Mouse (Mus musculus): ENCODE results near the gene Zfp866. TPM values are rescaled to one million over a fixed set of nuclear protein-coding genes. Genes with fewer than 3 reads are reported as not detected.

Gene Zfp866
- polyA plus RNA-seq, 1 experiment: 41.1 TPM

DNA sequence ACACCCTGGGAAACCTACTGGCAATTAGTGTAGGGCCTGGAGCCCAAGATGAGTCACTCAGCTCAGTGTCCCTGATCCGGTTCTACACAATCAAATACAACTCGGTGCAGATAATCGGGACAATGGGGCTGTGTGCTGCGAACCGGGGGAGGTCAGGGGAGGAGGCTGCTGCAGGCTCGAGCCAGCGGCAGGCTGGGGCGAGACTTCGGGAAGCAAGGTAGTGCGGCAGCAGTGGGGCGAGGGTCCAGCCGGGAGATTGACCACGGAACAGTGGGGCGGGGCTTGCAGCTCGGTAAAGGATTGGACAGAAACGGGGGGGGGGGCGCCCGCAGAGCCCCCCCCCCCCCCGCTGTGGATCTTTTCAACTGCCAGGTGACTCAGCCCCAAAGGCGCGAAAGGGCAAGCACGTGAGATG, 31.0 kb upstream of the Zfp866 start:
- Histone ChIP-seq H3K9ac (ENCODE audit: low read depth, poor library complexity, severe bottlenecking) (peak overlapping the region; percentile 67), H3K4me3 (ENCODE audit: low read depth, low read length) (peak overlapping the region; percentile 59), H3K9me3 (replicated peaks; ENCODE audit: control insufficient read depth, insufficient read depth, low read length, poor library complexity, severe bottlenecking) (no peaks in the 10 kb centered on the region), H3K4me1 (ENCODE audit: control insufficient read depth, insufficient read depth, low read length) (no peaks in the 10 kb centered on the region), H3K27me3 (ENCODE audit: control insufficient read depth, insufficient read depth, low read length, poor library complexity, severe bottlenecking) (no peaks in the 10 kb centered on the region), H3K27ac (ENCODE audit: insufficient read depth, low read length) (peak overlapping the region; percentile 51), H3K36me3 (ENCODE audit: control insufficient read depth, insufficient read depth, low read length, poor library complexity, severe bottlenecking) (no peaks in the 10 kb centered on the region)
- TF ChIP-seq CTCF (IDR thresholded peaks at IDR 0.05; ENCODE audit: low read depth, low read length): no peak
- TF ChIP-seq POLR2A (IDR thresholded peaks at IDR 0.05; ENCODE audit: insufficient read depth, low read length): peak; percentile 27

DNA sequence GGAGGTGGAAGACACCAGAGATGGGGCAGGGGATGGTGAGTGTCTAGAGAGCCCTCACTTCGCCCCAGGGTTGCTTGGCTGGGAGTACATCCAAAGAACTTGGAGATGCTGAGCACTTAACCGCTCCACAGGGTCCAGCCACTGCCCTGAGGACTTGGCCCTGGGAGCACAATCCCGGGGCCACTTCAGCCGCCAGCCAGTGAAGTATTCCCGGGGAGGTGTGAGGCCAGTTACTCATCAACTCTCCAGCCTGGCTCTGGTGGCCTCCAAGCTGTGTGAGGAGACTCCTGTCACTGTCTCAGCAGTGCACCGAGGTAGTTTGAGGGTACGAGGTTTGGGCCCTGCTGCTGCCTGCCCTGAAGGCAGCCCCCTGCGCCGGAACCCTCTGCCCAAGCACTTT, 29.5 kb upstream of the Zfp866 start:
- no peak for TF ChIP-seq CTCF (IDR thresholded peaks at IDR 0.05; ENCODE audit: low read depth, low read length)
- TF ChIP-seq POLR2A (IDR thresholded peaks at IDR 0.05; ENCODE audit: insufficient read depth, low read length): no peak
- TF ChIP-seq EP300 (IDR thresholded peaks at IDR 0.05; ENCODE audit: insufficient read depth, low read depth, low read length): no peak
- Histone ChIP-seq H3K4me1 (ENCODE audit: control insufficient read depth, insufficient read depth, low read length) (peaks cover 3% of the 10 kb centered on the region), H3K36me3 (ENCODE audit: control insufficient read depth, insufficient read depth, low read length, poor library complexity, severe bottlenecking) (no peaks in the 10 kb centered on the region), H3K4me3 (ENCODE audit: low read depth, low read length) (no peak overlapping the region), H3K9me3 (replicated peaks; ENCODE audit: control insufficient read depth, insufficient read depth, low read length, poor library complexity, severe bottlenecking) (no peaks in the 10 kb centered on the region), H3K27ac (ENCODE audit: insufficient read depth, low read length) (no peak overlapping the region), H3K27me3 (ENCODE audit: control insufficient read depth, insufficient read depth, low read length, poor library complexity, severe bottlenecking) (no peaks in the 10 kb centered on the region), H3K9ac (ENCODE audit: low read depth, poor library complexity, severe bottlenecking) (no peak overlapping the region)

DNA sequence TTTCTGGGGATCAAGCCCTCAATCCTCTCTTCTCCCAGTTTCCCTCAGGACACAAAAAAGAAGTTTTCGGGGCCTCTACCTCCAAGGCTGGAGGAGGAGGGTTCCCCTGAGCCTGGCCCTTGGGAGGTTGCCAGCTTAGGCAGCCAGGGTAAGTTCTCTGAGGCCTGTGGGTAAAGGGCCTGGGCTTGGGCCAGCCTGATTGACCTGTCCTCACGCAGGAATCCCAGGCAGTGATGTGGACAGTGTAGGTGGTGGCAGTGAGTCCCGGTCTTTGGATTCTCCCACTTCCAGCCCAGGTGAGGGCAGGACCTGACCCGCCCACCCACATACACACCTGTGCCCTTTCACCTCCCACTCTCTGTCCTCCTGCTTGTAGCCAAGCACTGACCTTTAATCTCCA, 24.4 kb upstream of the Zfp866 start:
- Histone ChIP-seq H3K9me3 (replicated peaks; ENCODE audit: control insufficient read depth, insufficient read depth, low read length, poor library complexity, severe bottlenecking) (no peaks in the 10 kb centered on the region), H3K4me3 (ENCODE audit: low read depth, low read length) (no peak overlapping the region), H3K9ac (ENCODE audit: low read depth, poor library complexity, severe bottlenecking) (no peak overlapping the region), H3K27ac (ENCODE audit: insufficient read depth, low read length) (no peak overlapping the region), H3K4me1 (ENCODE audit: control insufficient read depth, insufficient read depth, low read length) (peaks cover 3% of the 10 kb centered on the region), H3K36me3 (ENCODE audit: control insufficient read depth, insufficient read depth, low read length, poor library complexity, severe bottlenecking) (no peaks in the 10 kb centered on the region), H3K27me3 (ENCODE audit: control insufficient read depth, insufficient read depth, low read length, poor library complexity, severe bottlenecking) (no peaks in the 10 kb centered on the region)
- TF ChIP-seq CTCF (IDR thresholded peaks at IDR 0.05; ENCODE audit: low read depth, low read length): no peak

DNA sequence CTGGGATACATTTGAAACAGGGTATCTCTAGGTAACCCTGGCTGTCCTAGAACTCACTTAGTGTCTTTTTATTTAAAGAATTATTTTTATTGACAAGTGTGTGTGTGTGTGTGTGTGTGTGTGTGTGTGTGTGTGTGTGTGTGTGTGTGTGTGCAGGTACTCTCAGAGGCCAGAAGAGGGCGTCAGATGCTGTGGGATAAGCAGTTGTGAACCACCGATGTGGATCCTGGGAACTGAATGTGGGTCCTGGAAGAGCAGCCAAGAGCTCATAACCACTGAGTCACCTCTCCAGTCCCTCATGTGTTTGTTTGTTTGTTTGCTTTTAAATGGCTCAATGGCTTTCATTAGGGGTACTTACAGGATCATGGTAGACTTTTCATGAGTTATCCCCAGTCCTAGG, 23.9 kb upstream of the Zfp866 start:
- TF ChIP-seq CTCF (IDR thresholded peaks at IDR 0.05; ENCODE audit: low read depth, low read length): no peak
- no peak for TF ChIP-seq POLR2A (IDR thresholded peaks at IDR 0.05; ENCODE audit: insufficient read depth, low read length)
- no peak for TF ChIP-seq EP300 (IDR thresholded peaks at IDR 0.05; ENCODE audit: insufficient read depth, low read depth, low read length)
- Histone ChIP-seq H3K36me3 (ENCODE audit: control insufficient read depth, insufficient read depth, low read length, poor library complexity, severe bottlenecking) (no peaks in the 10 kb centered on the region), H3K27me3 (ENCODE audit: control insufficient read depth, insufficient read depth, low read length, poor library complexity, severe bottlenecking) (no peaks in the 10 kb centered on the region), H3K27ac (ENCODE audit: insufficient read depth, low read length) (no peak overlapping the region), H3K4me3 (ENCODE audit: low read depth, low read length) (no peak overlapping the region), H3K9ac (ENCODE audit: low read depth, poor library complexity, severe bottlenecking) (no peak overlapping the region), H3K4me1 (ENCODE audit: control insufficient read depth, insufficient read depth, low read length) (peaks cover 3% of the 10 kb centered on the region), H3K9me3 (replicated peaks; ENCODE audit: control insufficient read depth, insufficient read depth, low read length, poor library complexity, severe bottlenecking) (no peaks in the 10 kb centered on the region)

DNA sequence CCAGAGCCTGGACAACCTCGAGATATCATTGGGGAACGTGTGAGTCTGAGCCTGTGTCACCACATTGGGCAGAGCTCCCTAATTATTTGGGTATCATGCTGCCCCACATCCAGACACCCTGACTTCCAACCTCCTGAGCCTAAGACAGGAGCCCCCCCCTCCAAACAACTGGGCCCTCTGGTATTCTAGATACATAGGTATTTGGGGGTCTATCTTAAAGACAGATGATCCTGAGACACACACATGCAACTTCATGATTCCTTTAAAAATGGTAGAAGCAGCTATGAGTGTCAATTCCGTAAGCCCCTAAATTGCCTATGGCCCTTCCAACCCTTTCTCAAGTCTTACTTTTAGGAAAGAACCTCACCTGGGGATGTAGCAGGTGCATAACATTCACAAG, 18.8 kb upstream of the Zfp866 start:
- Histone ChIP-seq H3K27me3 (ENCODE audit: control insufficient read depth, insufficient read depth, low read length, poor library complexity, severe bottlenecking) (no peaks in the 10 kb centered on the region), H3K27ac (ENCODE audit: insufficient read depth, low read length) (no peak overlapping the region), H3K9me3 (replicated peaks; ENCODE audit: control insufficient read depth, insufficient read depth, low read length, poor library complexity, severe bottlenecking) (no peaks in the 10 kb centered on the region), H3K4me1 (ENCODE audit: control insufficient read depth, insufficient read depth, low read length) (no peaks in the 10 kb centered on the region), H3K4me3 (ENCODE audit: low read depth, low read length) (no peak overlapping the region), H3K36me3 (ENCODE audit: control insufficient read depth, insufficient read depth, low read length, poor library complexity, severe bottlenecking) (peaks cover 33% of the 10 kb centered on the region), H3K9ac (ENCODE audit: low read depth, poor library complexity, severe bottlenecking) (no peak overlapping the region)
- TF ChIP-seq EP300 (IDR thresholded peaks at IDR 0.05; ENCODE audit: insufficient read depth, low read depth, low read length) (no peak), POLR2A (IDR thresholded peaks at IDR 0.05; ENCODE audit: insufficient read depth, low read length) (no peak), CTCF (IDR thresholded peaks at IDR 0.05; ENCODE audit: low read depth, low read length) (no peak)

DNA sequence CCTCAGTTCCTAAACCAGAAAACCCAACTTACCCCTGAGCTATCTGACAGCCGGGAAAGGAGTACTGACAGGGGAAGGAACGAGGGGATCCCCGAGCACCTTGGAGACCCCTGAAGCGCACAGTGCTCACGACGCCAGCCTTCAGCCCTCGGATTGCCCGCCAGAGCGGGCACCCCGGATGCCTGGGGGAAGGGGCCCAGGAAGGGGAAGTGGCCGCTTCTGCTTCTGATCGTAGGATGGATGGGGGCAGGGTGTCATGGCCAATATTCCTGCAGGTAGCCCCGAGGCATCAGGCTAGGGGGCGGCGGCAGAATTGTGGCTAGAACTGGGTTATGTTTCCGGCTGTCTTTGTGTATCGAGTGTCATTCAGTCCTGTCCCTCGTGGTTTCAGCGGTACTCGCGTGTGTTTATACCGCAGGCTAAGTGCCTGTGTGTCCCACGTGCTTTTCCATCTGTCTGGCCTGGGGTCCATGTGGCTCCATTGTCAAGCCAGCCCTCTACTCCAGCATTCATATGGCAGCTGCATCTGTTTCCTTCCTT, 18.0 kb upstream of the Zfp866 start:
- Histone ChIP-seq H3K36me3 (ENCODE audit: control insufficient read depth, insufficient read depth, low read length, poor library complexity, severe bottlenecking) (peaks cover 42% of the 10 kb centered on the region), H3K9ac (ENCODE audit: low read depth, poor library complexity, severe bottlenecking) (peak overlapping the region; percentile 73), H3K27ac (ENCODE audit: insufficient read depth, low read length) (no peak overlapping the region), H3K9me3 (replicated peaks; ENCODE audit: control insufficient read depth, insufficient read depth, low read length, poor library complexity, severe bottlenecking) (no peaks in the 10 kb centered on the region), H3K4me1 (ENCODE audit: control insufficient read depth, insufficient read depth, low read length) (no peaks in the 10 kb centered on the region), H3K4me3 (ENCODE audit: low read depth, low read length) (peak overlapping the region; percentile 59), H3K27me3 (ENCODE audit: control insufficient read depth, insufficient read depth, low read length, poor library complexity, severe bottlenecking) (no peaks in the 10 kb centered on the region)
- TF ChIP-seq EP300 (IDR thresholded peaks at IDR 0.05; ENCODE audit: insufficient read depth, low read depth, low read length): no peak
- TF ChIP-seq CTCF (IDR thresholded peaks at IDR 0.05; ENCODE audit: low read depth, low read length): no peak
- no peak for TF ChIP-seq POLR2A (IDR thresholded peaks at IDR 0.05; ENCODE audit: insufficient read depth, low read length)

Measured in ES-Bruce4 (cell line).